Mouse (Mus musculus) neural tube, embryonic 14.5 days (tissue): Measurements from ENCODE around the gene Prkn. TPM values are rescaled to one million over a fixed set of nuclear protein-coding genes. Genes with fewer than 3 reads are reported as not detected.
A peak's percentile ranks its signal among the peaks of the same experiment; 100 is the strongest.

ENCODE experiments used
- ATAC-seq: fragments of 200-750 bp; cut with Nextera tagmentation; 2 replicates; pipeline ENCODE4 v1.8.0; 2017; ENCODE audit warnings: low read depth, mild to moderate bottlenecking, moderate TSS enrichment, moderate library complexity
- H3K27ac ChIP-seq: fragments of 300-500 bp; sonication (generic); 2 replicates; pipeline ENCODE4 v1.5.1; 2014; ENCODE audit warnings: low read depth, mild to moderate bottlenecking, control low read depth, low read length, moderate library complexity, mixed read lengths
- H3K27me3 ChIP-seq: fragments of 300-500 bp; sonication (generic); 2 replicates; pipeline ENCODE4 v1.6.1; 2014; ENCODE audit warnings: low read length; ENCODE audit not compliant: control insufficient read depth, insufficient read depth
- H3K36me3 ChIP-seq: fragments of 300-500 bp; sonication (generic); 2 replicates; pipeline ENCODE4 v1.6.1; 2014; ENCODE audit warnings: low read length, mixed read lengths; ENCODE audit not compliant: control insufficient read depth, insufficient read depth
- H3K4me1 ChIP-seq: fragments of 300-500 bp; sonication (generic); 2 replicates; pipeline ENCODE4 v1.6.1; 2014; ENCODE audit warnings: low read length; ENCODE audit not compliant: control insufficient read depth, insufficient read depth
- H3K4me2 ChIP-seq: fragments of 300-500 bp; sonication (generic); 2 replicates; pipeline ENCODE4 v1.6.1; 2014; ENCODE audit warnings: mild to moderate bottlenecking, low read depth, low read length, control low read depth
- H3K4me3 ChIP-seq: fragments of 300-500 bp; sonication (generic); 2 replicates; pipeline ENCODE4 v1.5.1; 2014; ENCODE audit warnings: low read depth, low read length, control low read depth, mixed read lengths
- H3K9ac ChIP-seq: fragments of 300-500 bp; sonication (generic); replicated peaks from 2 replicates; pipeline ENCODE4 v1.6.1; 2014; ENCODE audit warnings: low read depth, mild to moderate bottlenecking, control low read depth, low read length, mixed read lengths
- H3K9me3 ChIP-seq: fragments of 300-500 bp; sonication (generic); 2 replicates; pipeline ENCODE4 v1.6.1; 2016; ENCODE audit warnings: low read length; ENCODE audit not compliant: control insufficient read depth
- WGBS: fragments of 180-500 bp; shearing (Covaris S2); extraction: QIAGEN DNeasy Blood & Tissue Kit; methylation state at CpG from one replicate; pipeline ENCODE4 v1.1.7; 2014; 5-methylcytosine and 5-hydroxymethylcytosine counted together
- polyA plus RNA-seq: library from polyadenylated mRNA; unstranded; fragments of >200 nt; fragmentation: Nextera tagmentation; extraction: Ambion mirVana; gene quantifications from 2 replicates; pipeline ENCODE4 v1.2.1, GENCODE M21; 2014

Prkn gene
- polyA plus RNA-seq, 1 experiment from 2014 or later, result 7.3 TPM

DNA sequence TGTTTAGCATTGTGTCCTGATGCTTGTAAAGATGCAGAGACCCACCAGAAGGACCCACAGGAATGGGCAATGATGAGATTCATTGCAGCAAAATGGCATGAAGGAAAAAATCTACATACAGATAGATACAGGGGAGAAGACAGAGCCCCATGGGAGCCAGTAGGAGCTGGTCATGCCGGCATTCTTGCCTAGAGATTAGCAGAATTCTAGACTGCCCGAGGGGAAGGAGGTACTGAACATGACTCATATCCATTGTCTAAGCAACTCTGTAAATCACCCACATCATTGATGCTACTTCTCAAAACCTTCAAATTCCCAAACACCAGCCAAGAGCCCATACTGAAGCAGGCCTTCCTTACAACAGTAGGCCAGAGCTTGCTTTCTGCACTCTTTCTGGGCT, 591.1 kb downstream of the Prkn start:
- Histone ChIP-seq H3K4me3 (no peak overlapping the region), H3K27me3 (no peaks in the 10 kb centered on the region), H3K27ac (no peak overlapping the region), H3K4me1 (no peaks in the 10 kb centered on the region), H3K4me2 (no peak overlapping the region), H3K9me3 (no peaks in the 10 kb centered on the region), H3K36me3 (no peaks in the 10 kb centered on the region), H3K9ac (no peak overlapping the region)
- ATAC-seq, result no peak
- WGBS, result 84% methylated on average over 2 of the region's 2 CpGs

DNA sequence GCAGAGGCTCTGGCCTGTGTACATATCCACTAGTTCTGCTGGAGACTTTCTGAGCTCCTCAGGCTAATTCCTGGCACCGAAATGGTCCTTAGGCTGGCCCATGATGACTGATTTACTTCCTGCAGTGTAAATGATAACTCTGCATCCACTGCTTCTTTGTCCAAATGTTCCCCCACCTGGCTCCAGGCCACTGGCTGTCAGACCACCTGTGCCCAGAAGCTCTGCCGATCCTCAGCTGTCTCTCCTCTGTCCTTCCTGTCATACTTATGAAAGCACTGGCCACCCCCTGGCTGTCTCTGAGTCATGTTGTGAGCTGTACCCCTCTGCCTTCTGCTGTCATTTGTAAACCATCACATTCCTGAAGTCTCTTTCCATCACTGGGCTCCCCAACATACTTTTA, 592.4 kb downstream of the Prkn start:
- no peak overlapping the region for H3K27ac ChIP-seq
- H3K36me3 ChIP-seq, result no peaks in the 10 kb centered on the region
- H3K9me3 ChIP-seq, result no peaks in the 10 kb centered on the region
- H3K4me1 ChIP-seq, result no peaks in the 10 kb centered on the region
- no peak overlapping the region for H3K4me2 ChIP-seq
- H3K27me3 ChIP-seq, result no peaks in the 10 kb centered on the region
- ATAC-seq, result no peak
- no peak overlapping the region for H3K9ac ChIP-seq
- no peak overlapping the region for H3K4me3 ChIP-seq
- 87% methylated on average over 2 of the region's 2 CpGs for WGBS

DNA sequence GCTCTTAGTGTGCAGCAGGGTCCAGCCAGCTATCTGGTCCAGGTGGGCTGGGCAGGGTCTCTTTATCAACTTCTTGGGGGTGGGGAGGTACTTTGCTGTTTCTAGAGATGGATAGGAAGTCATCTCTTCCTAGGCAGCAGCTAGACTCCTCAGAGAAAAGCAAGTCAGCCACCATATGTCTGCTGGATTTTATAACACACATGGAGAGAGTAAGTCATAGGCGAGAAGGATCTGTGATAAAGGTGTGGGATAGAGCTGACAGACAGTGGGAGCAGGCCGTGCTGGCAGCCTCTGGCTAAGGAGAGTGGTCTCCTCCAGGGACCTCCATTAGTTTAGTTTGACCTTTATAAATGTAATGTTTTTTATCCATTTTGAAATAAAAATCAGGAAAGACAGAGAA, 622.5 kb downstream of the Prkn start:
- 46% methylated on average over 2 of the region's 2 CpGs for WGBS
- no peak for ATAC-seq
- Histone ChIP-seq H3K9me3 (no peaks in the 10 kb centered on the region), H3K4me1 (peaks cover 13% of the 10 kb centered on the region), H3K27me3 (no peaks in the 10 kb centered on the region), H3K9ac (no peak overlapping the region), H3K4me2 (no peak overlapping the region), H3K36me3 (no peaks in the 10 kb centered on the region), H3K4me3 (no peak overlapping the region), H3K27ac (no peak overlapping the region)

DNA sequence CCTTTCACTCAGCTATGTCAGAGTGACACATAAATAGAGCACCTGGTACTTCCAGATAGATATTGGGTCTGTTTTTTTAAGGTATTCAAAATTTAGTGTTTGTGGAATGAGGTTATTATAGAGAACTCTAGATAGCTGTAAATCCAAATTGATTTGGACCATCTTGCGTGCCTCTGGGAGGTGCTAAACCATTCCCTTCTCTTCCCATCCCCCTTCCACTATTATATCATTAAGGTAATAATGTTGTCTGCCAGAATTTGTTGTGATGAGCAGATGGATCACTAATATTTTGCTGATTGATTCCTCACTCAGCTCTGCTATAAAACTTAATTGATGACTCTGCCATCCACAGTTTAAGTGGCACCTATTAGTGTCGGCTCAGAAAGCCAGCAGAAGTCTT, 625.9 kb downstream of the Prkn start:
- ATAC-seq, result peak; percentile 54; the same call in 1 of the 2 replicates

DNA sequence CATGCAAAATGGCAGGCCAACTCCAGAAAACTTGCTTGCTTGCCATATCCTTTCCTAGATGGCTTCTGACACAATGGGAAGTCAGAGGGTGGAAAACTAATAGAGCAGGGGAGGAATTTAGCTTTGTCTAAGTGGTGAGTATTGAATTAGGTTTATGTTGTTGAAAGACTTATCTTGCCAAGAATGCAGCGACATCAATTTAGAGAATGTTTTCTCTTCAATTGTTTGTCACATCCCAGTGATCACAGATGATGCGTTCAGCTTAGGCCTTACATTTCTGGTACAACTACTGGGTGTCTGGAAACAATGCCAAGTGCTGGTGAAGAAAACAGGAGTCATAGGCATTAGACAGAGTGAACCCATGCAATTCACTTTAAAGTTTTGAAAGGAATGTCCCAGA, 628.4 kb downstream of the Prkn start:
- no peaks in the 10 kb centered on the region for H3K9me3 ChIP-seq

More for the DNA sequence above, 625.9 kb downstream of the Prkn start:
- peak overlapping the region; percentile 39; the same call in 1 of the 2 replicates for H3K27ac ChIP-seq
- no peaks in the 10 kb centered on the region for H3K9me3 ChIP-seq
- no peak overlapping the region for H3K9ac ChIP-seq
- no peaks in the 10 kb centered on the region for H3K27me3 ChIP-seq
- H3K4me1 ChIP-seq, result peaks cover 13% of the 10 kb centered on the region
- H3K4me3 ChIP-seq, result no peak overlapping the region
- WGBS, result 32% methylated on average over 2 of the region's 2 CpGs
- H3K36me3 ChIP-seq, result no peaks in the 10 kb centered on the region
- no peak overlapping the region for H3K4me2 ChIP-seq

DNA sequence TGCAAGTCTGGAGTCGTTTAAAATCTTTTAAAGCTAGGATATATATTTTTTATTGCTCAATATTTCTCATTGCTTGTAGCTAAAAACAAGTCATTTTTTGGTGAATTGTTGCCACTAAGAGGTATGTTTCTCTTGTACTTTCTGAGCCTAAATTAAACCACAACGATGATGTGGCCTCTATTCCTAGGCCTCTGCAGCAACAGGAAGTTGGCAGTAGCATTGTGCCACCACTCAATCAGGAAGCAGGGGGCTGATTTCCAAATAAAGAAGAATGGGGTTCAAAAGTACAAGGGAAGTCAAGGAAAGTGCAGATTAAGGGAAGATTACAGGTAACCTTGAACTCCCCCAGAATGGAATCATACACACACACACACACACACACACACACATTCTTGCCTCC, 642.8 kb downstream of the Prkn start:
- Histone ChIP-seq H3K27ac (no peak overlapping the region), H3K27me3 (no peaks in the 10 kb centered on the region), H3K9ac (no peak overlapping the region), H3K9me3 (no peaks in the 10 kb centered on the region), H3K4me1 (no peaks in the 10 kb centered on the region), H3K36me3 (no peaks in the 10 kb centered on the region), H3K4me2 (no peak overlapping the region), H3K4me3 (no peak overlapping the region)
- 79% methylated on average over 2 of the region's 2 CpGs for WGBS
- ATAC-seq, result no peak

More for the DNA sequence above, 628.4 kb downstream of the Prkn start:
- H3K9ac ChIP-seq, result no peak overlapping the region
- no peak overlapping the region for H3K4me2 ChIP-seq
- H3K27me3 ChIP-seq, result no peaks in the 10 kb centered on the region
- H3K4me1 ChIP-seq, result peaks cover 13% of the 10 kb centered on the region
- H3K27ac ChIP-seq, result no peak overlapping the region
- H3K36me3 ChIP-seq, result no peaks in the 10 kb centered on the region
- H3K4me3 ChIP-seq, result no peak overlapping the region
- WGBS, result 86% methylated on average over 2 of the region's 2 CpGs
- ATAC-seq, result no peak

DNA sequence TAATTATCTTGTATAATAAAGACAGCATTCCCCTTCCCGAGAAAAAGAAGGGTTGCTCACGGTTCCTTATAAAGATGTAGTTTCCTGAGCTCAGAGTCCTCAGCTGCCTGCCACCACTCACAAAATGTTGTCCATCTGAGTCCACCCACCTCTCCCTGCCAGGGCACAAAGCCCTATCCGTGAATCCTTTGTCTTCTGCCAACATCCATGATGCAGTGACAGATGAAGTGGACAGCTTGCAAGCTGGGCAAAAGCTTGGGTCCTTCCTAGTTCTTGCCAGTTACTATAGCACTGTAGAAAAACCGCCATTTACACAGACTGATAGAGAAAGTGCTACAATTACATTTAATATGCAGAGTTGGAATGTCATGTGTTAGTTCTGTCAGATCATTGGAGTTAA, 649.9 kb downstream of the Prkn start:
- Histone ChIP-seq H3K4me2 (no peak overlapping the region), H3K36me3 (no peaks in the 10 kb centered on the region), H3K9ac (no peak overlapping the region), H3K27me3 (no peaks in the 10 kb centered on the region), H3K27ac (no peak overlapping the region), H3K4me3 (no peak overlapping the region), H3K9me3 (no peaks in the 10 kb centered on the region), H3K4me1 (no peaks in the 10 kb centered on the region)
- WGBS, result 69% methylated on average over 4 of the region's 4 CpGs
- no peak for ATAC-seq

DNA sequence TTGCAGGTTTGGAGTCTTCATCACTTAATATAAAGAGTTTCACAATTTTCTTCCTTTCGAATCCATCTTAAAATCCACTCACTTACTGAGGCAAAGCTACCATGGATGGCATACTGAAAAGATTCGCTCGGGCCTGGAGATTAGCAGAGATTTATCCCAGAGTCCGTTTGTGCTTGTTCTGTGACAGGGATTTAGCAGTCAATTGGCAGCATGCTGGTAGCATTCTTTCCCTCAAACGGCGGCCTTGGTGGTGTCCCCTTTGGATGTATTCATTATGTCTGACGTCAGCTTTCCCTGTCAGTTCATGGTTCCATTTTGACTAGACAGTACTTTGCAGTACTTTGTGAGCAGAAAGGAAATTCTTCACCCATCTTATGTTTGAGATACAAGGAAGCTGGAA, 662.4 kb downstream of the Prkn start:
- WGBS, result 82% methylated on average over 7 of the region's 7 CpGs
- no peak for ATAC-seq
- H3K36me3 ChIP-seq, result no peaks in the 10 kb centered on the region
- no peak overlapping the region for H3K27ac ChIP-seq
- no peak overlapping the region for H3K4me2 ChIP-seq
- no peak overlapping the region for H3K4me3 ChIP-seq
- no peaks in the 10 kb centered on the region for H3K9me3 ChIP-seq
- H3K4me1 ChIP-seq, result no peaks in the 10 kb centered on the region
- no peak overlapping the region for H3K9ac ChIP-seq
- no peaks in the 10 kb centered on the region for H3K27me3 ChIP-seq

DNA sequence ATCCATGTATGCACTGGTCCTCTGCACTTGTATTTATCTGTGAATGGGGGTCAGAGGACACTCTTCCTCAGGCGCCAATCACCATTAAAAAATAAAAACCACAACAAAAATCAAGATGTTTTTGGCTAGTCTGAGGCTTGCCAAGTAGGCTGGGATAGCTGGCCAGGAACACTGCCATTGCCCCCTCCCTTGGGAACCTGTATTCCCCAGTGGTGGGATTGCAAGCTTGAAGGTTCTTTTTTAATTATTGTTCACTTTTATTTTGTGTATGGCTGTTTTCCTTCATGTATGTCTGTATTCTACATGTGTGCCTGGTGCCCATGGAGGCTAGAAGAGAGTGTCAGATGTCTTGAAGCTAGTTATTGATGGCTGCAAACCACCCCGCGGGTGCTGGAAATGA, 664.3 kb downstream of the Prkn start:
- no peaks in the 10 kb centered on the region for H3K27me3 ChIP-seq
- H3K36me3 ChIP-seq, result no peaks in the 10 kb centered on the region
- no peak overlapping the region for H3K4me3 ChIP-seq
- H3K9me3 ChIP-seq, result no peaks in the 10 kb centered on the region
- over 99% methylated on average over 3 of the region's 3 CpGs for WGBS
- no peak overlapping the region for H3K4me2 ChIP-seq
- no peak overlapping the region for H3K9ac ChIP-seq
- H3K4me1 ChIP-seq, result no peaks in the 10 kb centered on the region
- no peak for ATAC-seq
- no peak overlapping the region for H3K27ac ChIP-seq

DNA sequence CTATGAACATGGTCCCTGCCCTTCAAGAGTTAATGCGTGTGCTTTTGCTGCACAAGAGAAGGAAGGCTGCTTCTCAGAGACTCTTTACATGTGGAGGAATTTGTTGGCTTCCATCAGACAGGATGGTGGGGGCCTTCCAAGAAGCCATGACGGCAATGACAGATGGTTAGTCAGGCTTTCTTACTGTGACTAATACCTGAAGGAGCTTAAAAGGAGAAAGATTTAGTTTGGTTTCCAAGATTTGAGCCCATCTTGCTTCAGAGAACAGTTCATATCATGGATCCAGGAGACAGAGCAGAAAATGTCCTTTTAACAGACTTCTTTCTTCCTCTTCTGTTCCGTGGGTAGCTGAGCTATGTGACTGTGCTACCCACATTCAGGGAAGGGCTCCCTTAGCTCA, 666.9 kb downstream of the Prkn start:
- Histone ChIP-seq H3K4me3 (no peak overlapping the region), H3K9ac (no peak overlapping the region), H3K4me2 (no peak overlapping the region), H3K36me3 (no peaks in the 10 kb centered on the region), H3K9me3 (no peaks in the 10 kb centered on the region), H3K27me3 (no peaks in the 10 kb centered on the region), H3K4me1 (no peaks in the 10 kb centered on the region), H3K27ac (no peak overlapping the region)
- ATAC-seq, result no peak
- 93% methylated on average over 3 of the region's 3 CpGs for WGBS
